Comparison of ENCODE assay signal across 10 mouse cellular contexts in the genomic region with DNA sequence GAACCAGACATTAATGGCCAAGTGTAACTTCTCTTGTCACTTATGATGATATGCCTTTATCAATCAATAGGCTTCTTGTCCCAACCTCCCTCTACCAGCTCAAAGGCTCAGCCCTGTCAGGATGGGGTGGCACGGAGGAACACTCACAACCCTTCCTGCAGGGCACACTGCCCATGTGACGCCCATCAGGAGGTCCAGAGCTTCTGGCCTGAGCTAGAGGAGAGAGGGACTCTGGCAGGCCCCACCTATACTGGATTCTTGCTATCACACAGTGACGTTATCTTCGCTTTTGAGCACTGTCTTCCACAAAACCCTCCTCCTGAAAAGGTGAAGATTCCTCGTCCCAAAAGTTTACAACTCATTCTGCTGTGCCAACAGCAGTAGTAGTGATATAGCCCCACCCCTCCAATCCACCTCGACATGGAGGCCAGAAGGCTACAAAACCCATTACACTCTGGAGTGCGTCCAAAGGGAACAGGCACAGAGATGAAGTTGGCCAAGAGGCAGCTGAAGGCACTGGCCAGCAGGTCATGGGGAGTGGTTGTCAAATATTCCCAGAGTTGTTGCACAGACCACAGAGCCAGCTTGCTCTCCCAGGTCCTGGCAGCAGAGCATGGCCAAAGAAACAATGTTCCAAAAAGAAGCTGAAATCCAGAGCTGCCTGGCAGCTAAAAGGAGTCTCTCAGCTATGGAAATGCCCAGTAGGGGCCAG. TPM values are rescaled to one million over a fixed set of nuclear protein-coding genes. Genes with fewer than 3 reads are reported as not detected.
DNase-seq lines count a peak whose midpoint lies in the region; ATAC-seq lines count a peak whose summit lies in the region.
"Had no signal": no experiment of that assay in that cellular context is flagged by ENCODE, and none has a peak within 500 bp of the region (broad histone marks: within the 10 kb centered on the region; RNA-seq: fewer than 3 reads in every experiment).

No protein-coding gene starts in this region.

- peak; percentile 73 for DNase-seq in kidney, adult 18-20 months
- DNase-seq in adrenal gland, postnatal 36 days, result peak; percentile 50 to 54
- DNase-seq in cerebellum, postnatal 36 days, result peak; percentile 52 to 63
- no peak for DNase-seq in retina, postnatal 1 day
- DNase-seq: liver, embryonic 13.5 days had no signal

- H3K9ac ChIP-seq in kidney, embryonic 16.5 days (replicated peaks; ENCODE audit: low read length), result no peak overlapping the region
- H3K9ac ChIP-seq in liver, embryonic 16.5 days (ENCODE audit: low read depth, low read length), result no peak overlapping the region
- no peak overlapping the region for H3K9ac ChIP-seq in forebrain, embryonic 13.5 days
- H3K9ac ChIP-seq: heart, embryonic 13.5 days; liver, embryonic 13.5 days; neural tube, embryonic 13.5 days had no signal

- H3K4me3 ChIP-seq in kidney, embryonic 16.5 days (ENCODE audit: low read length), result no peak overlapping the region
- H3K4me3 ChIP-seq in liver, embryonic 16.5 days (ENCODE audit: low read depth, low read length), result no peak overlapping the region
- H3K4me3 ChIP-seq in forebrain, embryonic 13.5 days, result no peak overlapping the region
- H3K4me3 ChIP-seq: heart, embryonic 13.5 days; liver, embryonic 13.5 days; neural tube, embryonic 13.5 days had no signal

- peaks cover 79% of the 10 kb centered on the region for H3K4me1 ChIP-seq in kidney, embryonic 16.5 days (ENCODE audit: insufficient read depth, low read length)
- peaks cover 2% of the 10 kb centered on the region for H3K4me1 ChIP-seq in liver, embryonic 16.5 days (ENCODE audit: control insufficient read depth, low read depth, low read length)
- H3K4me1 ChIP-seq in forebrain, embryonic 13.5 days, result peaks cover 36% of the 10 kb centered on the region

- ATAC-seq in kidney, embryonic 16.5 days (ENCODE audit: low FRiP score, low TSS enrichment), result no peak
- peak; percentile 73 for ATAC-seq in liver, embryonic 16.5 days (ENCODE audit: low read depth)
- ATAC-seq in forebrain, embryonic 13.5 days, result no peak

- 83% methylated on average over 7 of the region's 7 CpGs for WGBS in kidney, embryonic 16.5 days
- 49% methylated on average over 7 of the region's 7 CpGs for WGBS in liver, embryonic 16.5 days (ENCODE audit: insufficient replicate concordance)
- WGBS in forebrain, embryonic 13.5 days, result 87% methylated on average over 7 of the region's 7 CpGs

- H3K4me2 ChIP-seq in kidney, embryonic 16.5 days (replicated peaks; ENCODE audit: low read depth, low read length), result no peak overlapping the region
- H3K4me2 ChIP-seq in liver, embryonic 16.5 days (ENCODE audit: low read depth, low read length), result no peak overlapping the region
- H3K4me2 ChIP-seq in forebrain, embryonic 13.5 days, result no peak overlapping the region
- H3K4me2 ChIP-seq: heart, embryonic 13.5 days; liver, embryonic 13.5 days; neural tube, embryonic 13.5 days had no signal

- H3K36me3 ChIP-seq in kidney, embryonic 16.5 days (ENCODE audit: insufficient read depth, low read length), result no peaks in the 10 kb centered on the region
- no peaks in the 10 kb centered on the region for H3K36me3 ChIP-seq in liver, embryonic 16.5 days (ENCODE audit: control insufficient read depth, insufficient read depth)
- H3K36me3 ChIP-seq in forebrain, embryonic 13.5 days (ENCODE audit: poor library complexity, severe bottlenecking), result no peaks in the 10 kb centered on the region
- H3K36me3 ChIP-seq: heart, embryonic 13.5 days; liver, embryonic 13.5 days; neural tube, embryonic 13.5 days had no signal

- no peak overlapping the region for H3K27ac ChIP-seq in kidney, embryonic 16.5 days (ENCODE audit: low read length)
- no peak overlapping the region; the same call in 1 of the 2 replicates for H3K27ac ChIP-seq in liver, embryonic 16.5 days (ENCODE audit: low read length)
- H3K27ac ChIP-seq in forebrain, embryonic 13.5 days, result no peak overlapping the region
- H3K27ac ChIP-seq: liver, embryonic 13.5 days; neural tube, embryonic 13.5 days had no signal

- H3K9me3 ChIP-seq in kidney, embryonic 16.5 days (ENCODE audit: low read length), result no peaks in the 10 kb centered on the region
- H3K9me3 ChIP-seq in liver, embryonic 16.5 days (replicated peaks; ENCODE audit: control insufficient read depth, low read length), result no peaks in the 10 kb centered on the region
- H3K9me3 ChIP-seq in forebrain, embryonic 13.5 days (replicated peaks), result no peaks in the 10 kb centered on the region
- H3K9me3 ChIP-seq: heart, embryonic 13.5 days; liver, embryonic 13.5 days; neural tube, embryonic 13.5 days had no signal

- no peaks in the 10 kb centered on the region for H3K27me3 ChIP-seq in kidney, embryonic 16.5 days (ENCODE audit: insufficient read depth, low read length)
- no peaks in the 10 kb centered on the region for H3K27me3 ChIP-seq in liver, embryonic 16.5 days (ENCODE audit: control insufficient read depth, insufficient read depth, low read depth, low read length)
- no peaks in the 10 kb centered on the region for H3K27me3 ChIP-seq in forebrain, embryonic 13.5 days
- H3K27me3 ChIP-seq: heart, embryonic 13.5 days; liver, embryonic 13.5 days; neural tube, embryonic 13.5 days had no signal

RNA-seq across cellular contexts. Expression of a gene that starts 34.9 kb away (rescaled TPM):
- polyA plus RNA-seq in kidney, embryonic 16.5 days (2015; fragmentation: Nextera tagmentation; extraction: Ambion mirVana), result 140 and 147 TPM in 2 replicates
- 10 to 100 TPM; 52.0 to 57.2 TPM for total RNA-seq in adrenal gland, postnatal 36 days (2021)
- polyA plus RNA-seq in liver, embryonic 16.5 days (2015; fragmentation: Nextera tagmentation; extraction: Ambion mirVana), result 23.3 and 25.8 TPM in 2 replicates
- 20.6 and 30.4 TPM in 2 replicates for polyA plus RNA-seq in forebrain, embryonic 13.5 days (2015; fragmentation: Nextera tagmentation; extraction: Ambion mirVana)
